Mouse (Mus musculus) limb, embryonic 13.5 days (tissue): ENCODE data around the gene Sept1. TPM values are rescaled to one million over a fixed set of nuclear protein-coding genes. Genes with fewer than 3 reads are reported as not detected.

Experiments used
- ATAC-seq: fragments of 200-750 bp; cut with Nextera tagmentation; 2 replicates; pipeline ENCODE4 v1.8.0; 2017; ENCODE audit warnings: low read depth, moderate number of reproducible peaks, moderate TSS enrichment; ENCODE audit not compliant: low FRiP score
- H3K27ac ChIP-seq: fragments of 300-500 bp; sonication (generic); 2 replicates; pipeline ENCODE4 v1.5.1; 2015; ENCODE audit warnings: inconsistent platforms, mild to moderate bottlenecking, moderate library complexity
- H3K27me3 ChIP-seq: fragments of 300-500 bp; sonication (generic); 2 replicates; pipeline ENCODE4 v1.6.1; 2015; ENCODE audit warnings: mild to moderate bottlenecking, inconsistent platforms
- H3K36me3 ChIP-seq: fragments of 300-500 bp; sonication (generic); 2 replicates; pipeline ENCODE4 v1.6.1; 2015; ENCODE audit warnings: inconsistent platforms, mild to moderate bottlenecking, moderate library complexity
- H3K4me1 ChIP-seq: fragments of 300-500 bp; sonication (generic); 2 replicates; pipeline ENCODE4 v1.6.1; 2015; ENCODE audit warnings: inconsistent platforms
- H3K4me2 ChIP-seq: fragments of 300-500 bp; sonication (generic); replicated peaks from 2 replicates; pipeline ENCODE4 v1.6.1; 2015; ENCODE audit warnings: inconsistent platforms, mild to moderate bottlenecking, moderate library complexity
- H3K4me3 ChIP-seq: fragments of 300-500 bp; sonication (generic); 2 replicates; pipeline ENCODE4 v1.5.1; 2015; ENCODE audit warnings: moderate library complexity, mild to moderate bottlenecking, inconsistent platforms
- H3K9ac ChIP-seq: fragments of 300-500 bp; sonication (generic); 2 replicates; pipeline ENCODE4 v1.6.1; 2015; ENCODE audit warnings: mild to moderate bottlenecking, inconsistent platforms
- H3K9me3 ChIP-seq: fragments of 300-500 bp; sonication (generic); 2 replicates; pipeline ENCODE4 v1.6.1; 2016; ENCODE audit warnings: inconsistent platforms
- WGBS: fragments of 180-500 bp; shearing (Covaris S2); methylation state at CpG from one replicate; pipeline ENCODE4 v1.1.7; 2015; 5-methylcytosine and 5-hydroxymethylcytosine counted together
- polyA plus RNA-seq: library from polyadenylated mRNA; unstranded; fragments of >200 nt; fragmentation: Nextera tagmentation; extraction: Ambion mirVana; gene quantifications from 2 replicates; pipeline ENCODE4 v1.2.1, GENCODE M21; 2015

The Sept1 gene
- polyA plus RNA-seq, 1 experiment from 2014 or later, result 23.5 TPM

- H3K9ac ChIP-seq, result peak overlapping the region; percentile 97
- no peaks in the 10 kb centered on the region for H3K27me3 ChIP-seq
- no peaks in the 10 kb centered on the region for H3K9me3 ChIP-seq
- peaks cover 35% of the 10 kb centered on the region for H3K36me3 ChIP-seq
- ATAC-seq, result no peak
- H3K4me1 ChIP-seq, result peaks cover 28% of the 10 kb centered on the region
- peak overlapping the region; percentile 91 for H3K4me3 ChIP-seq
- H3K27ac ChIP-seq, result peak overlapping the region; percentile 84
- H3K4me2 ChIP-seq, result peak overlapping the region; percentile 98
- 51% methylated on average over 2 of the region's 2 CpGs for WGBS
These were observed 26.3 kb downstream of the Sept1 start for GRCm38 (mm10) chr7:127206606-127207005.

DNA sequence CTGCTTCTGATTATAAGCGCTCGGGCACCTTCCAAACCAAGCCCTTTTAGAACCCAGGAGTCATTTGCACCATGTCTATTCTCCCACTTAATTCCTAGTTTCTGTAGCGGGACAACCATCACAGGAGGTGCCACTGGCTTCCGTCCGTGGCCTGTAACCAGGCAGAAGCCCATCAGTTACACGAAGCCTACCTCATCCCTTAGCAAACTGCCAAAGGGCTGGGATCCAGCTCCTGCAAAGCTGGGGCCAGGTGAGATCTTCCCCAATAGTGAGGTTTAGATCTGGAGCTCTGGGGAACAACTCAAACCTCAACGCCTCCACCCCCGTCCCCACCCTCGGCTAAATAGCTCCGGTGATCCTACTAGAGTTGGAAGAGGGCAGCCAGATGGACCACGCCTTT lies 36.4 kb downstream of the Sept1 start:
- Histone ChIP-seq H3K36me3 (peaks cover 81% of the 10 kb centered on the region), H3K9ac (peak overlapping the region; percentile 72), H3K9me3 (no peaks in the 10 kb centered on the region), H3K27me3 (no peaks in the 10 kb centered on the region), H3K4me1 (peaks cover 28% of the 10 kb centered on the region), H3K4me3 (peak overlapping the region; percentile 71), H3K4me2 (peak overlapping the region; percentile 69), H3K27ac (peak overlapping the region; percentile 88)
- ATAC-seq, result no peak
- WGBS, result 61% methylated on average over 11 of the region's 11 CpGs

GRCm38 (mm10) chr7:127195544-127196295 lies 37.2 kb downstream of the Sept1 start, which contains the start of gene Cd2bp2:
Gene Cd2bp2 (minus strand): TSS chr7:127196050.
- Histone ChIP-seq H3K4me3 (peak within 1 kb of the TSS; percentile 71), H3K27ac (peak within 1 kb of the TSS; percentile 90), H3K9ac (peak within 1 kb of the TSS; percentile 78), H3K4me1 (peaks cover 28% of the 10 kb centered on the region), H3K9me3 (no peaks in the 10 kb centered on the region), H3K4me2 (peak within 1 kb of the TSS; percentile 90), H3K27me3 (no peaks in the 10 kb centered on the region), H3K36me3 (peaks cover 79% of the 10 kb centered on the region)
- ATAC-seq, result peak; percentile 96
- under 1% methylated on average over 51 of the region's 51 CpGs for WGBS

DNA sequence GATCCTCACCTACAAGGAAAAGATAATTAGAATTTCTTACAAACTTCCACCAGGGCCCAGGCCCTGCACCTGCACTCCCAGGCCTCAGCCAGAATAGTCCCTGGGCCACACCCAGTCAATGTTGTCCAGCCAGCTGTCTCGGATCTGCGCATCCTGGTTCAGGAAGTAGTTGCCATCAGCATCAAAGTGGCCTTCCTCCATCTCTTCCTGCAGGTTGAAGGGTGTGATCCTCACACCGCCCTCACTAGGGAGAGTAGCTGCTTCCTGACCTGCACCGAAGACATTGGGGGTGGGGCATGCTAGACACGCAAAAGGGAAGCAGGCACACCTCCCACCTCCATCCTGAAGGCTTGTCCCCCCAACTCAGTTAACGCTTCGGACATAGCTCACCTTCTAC lies 38.3 kb downstream of the Sept1 start:
- WGBS, result 76% methylated on average over 7 of the region's 7 CpGs
- peak overlapping the region; percentile 90; the same call in 1 of the 2 replicates for H3K27ac ChIP-seq
- peaks cover 68% of the 10 kb centered on the region for H3K36me3 ChIP-seq
- no peak for ATAC-seq
- H3K9ac ChIP-seq, result peak overlapping the region; percentile 78
- peaks cover 28% of the 10 kb centered on the region for H3K4me1 ChIP-seq
- no peaks in the 10 kb centered on the region for H3K9me3 ChIP-seq
- H3K4me3 ChIP-seq, result peak overlapping the region; percentile 71
- H3K4me2 ChIP-seq, result peak overlapping the region; percentile 90
- no peaks in the 10 kb centered on the region for H3K27me3 ChIP-seq

GRCm38 (mm10) chr7:127194011-127194632 lies 38.8 kb downstream of the Sept1 start:
- no peak for ATAC-seq
- peak overlapping the region; percentile 78 for H3K9ac ChIP-seq
- H3K27ac ChIP-seq, result no peak overlapping the region
- H3K36me3 ChIP-seq, result peaks cover 63% of the 10 kb centered on the region
- 91% methylated on average over 17 of the region's 17 CpGs for WGBS
- H3K4me2 ChIP-seq, result peak overlapping the region; percentile 90
- peak overlapping the region; percentile 71 for H3K4me3 ChIP-seq
- no peaks in the 10 kb centered on the region for H3K27me3 ChIP-seq
- H3K4me1 ChIP-seq, result peaks cover 28% of the 10 kb centered on the region
- H3K9me3 ChIP-seq, result no peaks in the 10 kb centered on the region

DNA sequence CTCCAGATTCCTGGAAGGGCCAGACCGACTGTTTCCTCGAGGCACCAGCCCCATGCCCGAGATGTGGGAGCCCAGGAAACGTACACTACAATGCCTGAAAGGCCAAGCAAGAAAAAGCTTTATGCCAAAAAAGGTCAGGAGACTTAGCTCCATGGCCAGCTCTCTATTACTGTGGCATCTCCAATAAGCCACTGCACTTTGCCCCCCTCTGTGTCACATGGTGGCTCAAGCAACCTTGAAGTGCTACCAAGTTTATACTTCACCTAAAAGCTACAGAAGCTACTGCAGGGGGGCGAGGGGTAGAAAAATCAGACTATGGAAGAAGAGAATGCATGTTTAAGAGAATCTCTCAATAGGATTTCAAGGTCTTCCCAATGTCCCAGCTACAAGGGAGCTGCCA lies 39.9 kb downstream of the Sept1 start:
- WGBS, result 91% methylated on average over 5 of the region's 5 CpGs
- H3K4me2 ChIP-seq, result no peak overlapping the region
- no peaks in the 10 kb centered on the region for H3K27me3 ChIP-seq
- H3K36me3 ChIP-seq, result peaks cover 51% of the 10 kb centered on the region
- no peak overlapping the region for H3K27ac ChIP-seq
- no peak overlapping the region for H3K4me3 ChIP-seq
- peaks cover 28% of the 10 kb centered on the region for H3K4me1 ChIP-seq
- no peak overlapping the region for H3K9ac ChIP-seq
- no peaks in the 10 kb centered on the region for H3K9me3 ChIP-seq
- ATAC-seq, result no peak

DNA sequence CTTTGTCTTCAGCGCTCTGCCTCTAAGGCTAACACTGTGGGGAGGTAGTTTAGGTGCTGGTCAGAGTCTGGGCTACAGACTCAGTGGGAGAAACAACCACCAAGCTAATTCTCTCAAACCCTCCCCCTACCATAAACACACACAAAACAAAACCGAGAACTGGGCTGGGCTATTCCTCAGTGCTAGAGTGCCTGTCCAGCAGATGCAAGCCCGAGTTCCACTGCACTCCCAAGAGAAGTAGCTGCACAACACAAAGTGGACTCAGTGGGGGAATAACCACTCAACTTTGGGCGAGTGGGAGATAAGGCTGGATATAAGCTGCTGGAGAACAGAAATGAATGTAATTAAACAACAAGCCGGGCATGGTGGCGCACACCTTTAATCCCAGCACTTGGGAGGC lies 42.3 kb downstream of the Sept1 start:
- no peaks in the 10 kb centered on the region for H3K9me3 ChIP-seq
- H3K9ac ChIP-seq, result no peak overlapping the region
- H3K36me3 ChIP-seq, result peaks cover 38% of the 10 kb centered on the region
- no peaks in the 10 kb centered on the region for H3K27me3 ChIP-seq
- no peak for ATAC-seq
- WGBS, result 83% methylated on average over 6 of the region's 6 CpGs
- peaks cover 18% of the 10 kb centered on the region for H3K4me1 ChIP-seq
- no peak overlapping the region for H3K27ac ChIP-seq
- H3K4me3 ChIP-seq, result no peak overlapping the region
- H3K4me2 ChIP-seq, result no peak overlapping the region

GRCm38 (mm10) chr7:127188305-127189276 lies 44.3 kb downstream of the Sept1 start:
- no peak overlapping the region for H3K9ac ChIP-seq
- no peak overlapping the region for H3K4me2 ChIP-seq
- H3K36me3 ChIP-seq, result peaks cover 26% of the 10 kb centered on the region
- H3K9me3 ChIP-seq, result no peaks in the 10 kb centered on the region
- ATAC-seq, result no peak
- no peak overlapping the region; the same call in 1 of the 2 replicates for H3K27ac ChIP-seq
- H3K4me1 ChIP-seq, result peaks cover 2% of the 10 kb centered on the region; the same call in 1 of the 2 replicates
- 76% methylated on average over 17 of the region's 17 CpGs for WGBS
- H3K27me3 ChIP-seq, result no peaks in the 10 kb centered on the region
- no peak overlapping the region for H3K4me3 ChIP-seq

GRCm38 (mm10) chr7:127187351-127187750 lies 45.6 kb downstream of the Sept1 start:
- H3K27me3 ChIP-seq, result no peaks in the 10 kb centered on the region
- H3K9ac ChIP-seq, result no peak overlapping the region
- H3K36me3 ChIP-seq, result peaks cover 14% of the 10 kb centered on the region
- ATAC-seq, result no peak
- H3K4me2 ChIP-seq, result no peak overlapping the region
- 73% methylated on average over 10 of the region's 10 CpGs for WGBS
- H3K9me3 ChIP-seq, result no peaks in the 10 kb centered on the region
- H3K27ac ChIP-seq, result no peak overlapping the region
- no peaks in the 10 kb centered on the region for H3K4me1 ChIP-seq
- H3K4me3 ChIP-seq, result no peak overlapping the region

GRCm38 (mm10) chr7:127185601-127186000 lies 47.3 kb downstream of the Sept1 start:
- H3K9ac ChIP-seq, result no peak overlapping the region
- H3K27me3 ChIP-seq, result no peaks in the 10 kb centered on the region
- H3K4me3 ChIP-seq, result no peak overlapping the region
- no peak overlapping the region for H3K4me2 ChIP-seq
- 66% methylated on average over 3 of the region's 3 CpGs for WGBS
- H3K4me1 ChIP-seq, result no peaks in the 10 kb centered on the region
- H3K36me3 ChIP-seq, result no peaks in the 10 kb centered on the region
- no peaks in the 10 kb centered on the region for H3K9me3 ChIP-seq
- H3K27ac ChIP-seq, result no peak overlapping the region
- ATAC-seq, result no peak

DNA sequence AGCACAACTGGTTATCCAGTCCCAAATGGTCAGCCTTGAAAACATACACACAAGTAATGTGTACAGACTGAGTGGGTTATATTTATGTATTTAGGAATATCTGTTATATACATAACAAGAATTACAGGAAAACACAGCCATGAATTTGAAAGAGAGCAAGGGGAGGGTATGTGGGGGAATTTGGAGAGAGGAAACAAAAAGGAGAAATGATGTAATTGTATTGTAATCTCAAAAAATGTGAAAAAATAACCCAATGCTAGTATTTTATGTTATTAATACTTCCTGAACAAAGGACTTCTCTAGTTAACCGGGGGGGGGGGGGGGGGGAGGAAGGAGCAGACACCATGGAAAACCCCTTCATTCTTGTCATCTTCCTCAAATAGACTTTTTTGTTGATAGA lies 48.2 kb downstream of the Sept1 start:
- no peak overlapping the region for H3K4me2 ChIP-seq
- H3K27ac ChIP-seq, result no peak overlapping the region
- H3K27me3 ChIP-seq, result no peaks in the 10 kb centered on the region
- WGBS, result 42% methylated on average over 1 of the region's 1 CpGs
- ATAC-seq, result no peak
- H3K4me1 ChIP-seq, result no peaks in the 10 kb centered on the region
- H3K9ac ChIP-seq, result no peak overlapping the region
- no peaks in the 10 kb centered on the region for H3K9me3 ChIP-seq
- no peak overlapping the region for H3K4me3 ChIP-seq
- H3K36me3 ChIP-seq, result no peaks in the 10 kb centered on the region

- no peak overlapping the region for H3K4me3 ChIP-seq
- 0 out of 2 replicates have a peak, but pooled peaks cover 3% of the 10 kb centered on the region for H3K9me3 ChIP-seq
- H3K27ac ChIP-seq, result no peak overlapping the region
- H3K27me3 ChIP-seq, result no peaks in the 10 kb centered on the region
- H3K4me1 ChIP-seq, result no peaks in the 10 kb centered on the region
- H3K4me2 ChIP-seq, result no peak overlapping the region
- H3K9ac ChIP-seq, result no peak overlapping the region
- WGBS, result 72% methylated on average over 6 of the region's 6 CpGs
- no peak for ATAC-seq
- no peaks in the 10 kb centered on the region for H3K36me3 ChIP-seq
These were observed 49.1 kb downstream of the Sept1 start for GRCm38 (mm10) chr7:127183828-127184227.
